Mouse (Mus musculus) megakaryocyte, embryonic 14.5 days (primary cell): Measurements from ENCODE around the gene Ush2a. TPM values are rescaled to one million over a fixed set of nuclear protein-coding genes. Genes with fewer than 3 reads are reported as not detected.

ENCODE experiments used
- H3K27me3 ChIP-seq: replicated peaks from 2 replicates; pipeline ENCODE3; 2012; ENCODE audit warnings: inconsistent platforms
- H3K36me3 ChIP-seq: replicated peaks from 2 replicates; pipeline ENCODE3; 2012; ENCODE audit warnings: low read length, inconsistent platforms, mixed read lengths
- H3K4me1 ChIP-seq: 2 replicates; pipeline ENCODE4 v1.6.1; 2012; ENCODE audit warnings: inconsistent platforms
- H3K4me3 ChIP-seq: replicated peaks from 2 replicates; pipeline ENCODE3; 2012; ENCODE audit warnings: moderate library complexity, mild to moderate bottlenecking, inconsistent platforms
- H3K9me3 ChIP-seq: 2 replicates; pipeline ENCODE4 v1.6.1; 2012; ENCODE audit warnings: inconsistent platforms
- FLI1 ChIP-seq: IDR thresholded peaks from 2 replicates; pipeline ENCODE4 v1.6.1; 2012; ENCODE audit warnings: low read length, inconsistent platforms, mixed read lengths
- GATA1 ChIP-seq: IDR thresholded peaks from 3 replicates; pipeline ENCODE4 v1.6.1; 2012; ENCODE audit warnings: mixed read lengths, low read length, inconsistent platforms, borderline replicate concordance
- polyA plus RNA-seq: library from polyadenylated mRNA; stranded (reverse); fragments of >175 nt; gene quantifications from 2 replicates; pipeline ENCODE4 v1.2.3, GENCODE M21; 2012; ENCODE audit warnings: low replicate concordance; ENCODE audit not compliant: insufficient read depth

Ush2a gene
- polyA plus RNA-seq, 1 experiment, result not detected

- Histone ChIP-seq H3K4me1 (peaks cover 10% of the 10 kb centered on the region), H3K27me3 (peaks cover 11% of the 10 kb centered on the region), H3K4me3 (no peak overlapping the region), H3K9me3 (peaks cover 3% of the 10 kb centered on the region; the same call in 1 of the 2 replicates), H3K36me3 (no peaks in the 10 kb centered on the region)
- no peak for TF ChIP-seq FLI1
- TF ChIP-seq GATA1, result no peak
Measured at GRCm38 (mm10) chr1:188656121-188656520, 394.3 kb downstream of the Ush2a start.

GRCm38 (mm10) chr1:188659159-188659558 is 397.3 kb downstream of the Ush2a start:
- H3K9me3 ChIP-seq, result peaks cover 3% of the 10 kb centered on the region; the same call in 1 of the 2 replicates
- peaks cover 11% of the 10 kb centered on the region for H3K4me1 ChIP-seq
- no peaks in the 10 kb centered on the region for H3K36me3 ChIP-seq
- H3K4me3 ChIP-seq, result no peak overlapping the region
- peaks cover 14% of the 10 kb centered on the region for H3K27me3 ChIP-seq
- no peak for TF ChIP-seq FLI1
- TF ChIP-seq GATA1, result no peak

- no peaks in the 10 kb centered on the region for H3K9me3 ChIP-seq
- H3K27me3 ChIP-seq, result peaks cover 14% of the 10 kb centered on the region
- H3K36me3 ChIP-seq, result no peaks in the 10 kb centered on the region
- H3K4me1 ChIP-seq, result peaks cover 11% of the 10 kb centered on the region
- TF ChIP-seq GATA1, result no peak
- TF ChIP-seq FLI1, result no peak
- peak overlapping the region; percentile 69 for H3K4me3 ChIP-seq
Measured at GRCm38 (mm10) chr1:188660339-188660738, 398.5 kb downstream of the Ush2a start.

- H3K4me3 ChIP-seq, result peak overlapping the region; percentile 69
- TF ChIP-seq FLI1 (no peak), GATA1 (no peak)
- H3K27me3 ChIP-seq, result peaks cover 14% of the 10 kb centered on the region
- no peaks in the 10 kb centered on the region for H3K36me3 ChIP-seq
- no peaks in the 10 kb centered on the region for H3K9me3 ChIP-seq
- peaks cover 11% of the 10 kb centered on the region for H3K4me1 ChIP-seq
Measured at GRCm38 (mm10) chr1:188660882-188661281, 399.1 kb downstream of the Ush2a start.

GRCm38 (mm10) chr1:188667460-188667859 is 405.6 kb downstream of the Ush2a start:
- Histone ChIP-seq H3K4me3 (no peak overlapping the region), H3K9me3 (no peaks in the 10 kb centered on the region), H3K27me3 (peaks cover 2% of the 10 kb centered on the region), H3K4me1 (peaks cover 4% of the 10 kb centered on the region), H3K36me3 (no peaks in the 10 kb centered on the region)
- no peak for TF ChIP-seq GATA1
- TF ChIP-seq FLI1, result no peak

GRCm38 (mm10) chr1:188668513-188668912 is 406.7 kb downstream of the Ush2a start:
- Histone ChIP-seq H3K9me3 (no peaks in the 10 kb centered on the region), H3K4me1 (peaks cover 4% of the 10 kb centered on the region), H3K4me3 (peak overlapping the region; percentile 71), H3K27me3 (peaks cover 2% of the 10 kb centered on the region), H3K36me3 (no peaks in the 10 kb centered on the region)
- TF ChIP-seq FLI1 (no peak), GATA1 (no peak)

GRCm38 (mm10) chr1:188672871-188673270 is 411.0 kb downstream of the Ush2a start:
- peaks cover 2% of the 10 kb centered on the region for H3K27me3 ChIP-seq

DNA sequence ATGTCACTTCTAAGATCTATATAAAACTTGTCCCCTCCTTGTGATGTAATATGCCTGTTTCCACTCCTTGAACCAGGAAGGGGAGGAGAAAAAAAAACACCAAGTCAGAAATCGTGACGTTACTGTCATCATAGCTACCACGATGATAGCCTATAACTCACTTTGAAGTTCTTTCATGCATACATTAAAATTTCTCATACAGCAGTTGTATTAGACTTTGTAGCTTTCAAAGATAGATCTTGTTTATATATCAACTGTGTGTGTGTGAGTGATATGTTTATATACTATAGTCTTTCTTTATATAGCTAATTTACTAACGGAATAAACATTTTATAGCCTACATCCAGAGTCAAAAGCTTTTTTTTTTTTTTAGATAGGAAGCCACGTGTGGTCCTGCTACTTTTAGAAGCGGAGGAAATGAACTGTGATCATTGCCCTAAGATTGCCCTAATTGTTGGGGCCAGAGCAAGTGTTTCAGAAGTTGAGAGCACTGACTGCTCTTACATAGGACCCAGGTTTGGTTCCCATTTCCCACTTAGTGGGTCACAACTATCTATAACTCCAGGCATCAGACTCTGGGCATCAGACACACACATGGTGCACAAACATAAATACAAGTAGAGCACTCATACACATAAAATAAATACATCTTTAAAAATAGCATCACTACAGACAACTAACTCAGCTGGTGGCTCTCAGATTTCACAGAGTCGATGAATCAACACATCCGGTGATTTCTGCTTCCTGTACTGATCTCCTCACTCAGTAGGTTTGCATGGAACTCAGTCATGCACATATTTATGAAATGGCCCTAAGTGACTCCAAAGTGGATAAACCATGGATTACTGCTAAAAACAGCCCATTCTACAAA is 413.1 kb downstream of the Ush2a start:
- Histone ChIP-seq H3K4me3 (no peak overlapping the region), H3K27me3 (no peaks in the 10 kb centered on the region), H3K9me3 (no peaks in the 10 kb centered on the region; the same call in 1 of the 2 replicates), H3K4me1 (peaks cover 24% of the 10 kb centered on the region), H3K36me3 (no peaks in the 10 kb centered on the region)
- TF ChIP-seq FLI1 (no peak), GATA1 (no peak)

More at GRCm38 (mm10) chr1:188672871-188673270, 411.0 kb downstream of the Ush2a start:
- no peak for TF ChIP-seq FLI1
- TF ChIP-seq GATA1, result no peak
- peaks cover 13% of the 10 kb centered on the region for H3K4me1 ChIP-seq
- H3K4me3 ChIP-seq, result no peak overlapping the region
- no peaks in the 10 kb centered on the region; the same call in 1 of the 2 replicates for H3K9me3 ChIP-seq
- H3K36me3 ChIP-seq, result no peaks in the 10 kb centered on the region

- H3K9me3 ChIP-seq, result no peaks in the 10 kb centered on the region; the same call in 1 of the 2 replicates
- no peak overlapping the region for H3K4me3 ChIP-seq
- no peaks in the 10 kb centered on the region for H3K36me3 ChIP-seq
- TF ChIP-seq GATA1 (no peak), FLI1 (no peak)
- H3K4me1 ChIP-seq, result peaks cover 24% of the 10 kb centered on the region
- H3K27me3 ChIP-seq, result no peaks in the 10 kb centered on the region
Measured at GRCm38 (mm10) chr1:188675511-188675863, 413.7 kb downstream of the Ush2a start.

DNA sequence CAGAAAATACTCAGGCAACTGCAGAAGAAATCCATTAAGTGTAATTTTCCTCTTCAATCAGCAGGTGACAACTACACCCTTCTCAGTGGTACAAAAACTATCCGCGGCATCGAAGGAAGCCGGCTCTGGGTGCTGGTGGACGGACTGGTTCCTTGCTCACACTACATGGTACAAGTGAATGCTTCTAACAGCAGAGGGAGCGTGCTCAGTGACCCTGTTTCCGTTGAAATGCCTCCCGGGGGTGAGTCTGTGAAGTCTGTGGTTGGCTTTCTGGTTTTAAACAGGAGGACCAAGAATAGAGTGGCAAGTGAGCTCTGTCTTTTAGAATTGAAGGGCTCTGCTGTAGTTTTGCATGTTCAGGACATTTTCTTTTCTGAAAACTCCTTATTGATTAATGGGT is 416.4 kb downstream of the Ush2a start:
- Histone ChIP-seq H3K9me3 (no peaks in the 10 kb centered on the region; the same call in 1 of the 2 replicates), H3K4me1 (peaks cover 24% of the 10 kb centered on the region), H3K4me3 (peak overlapping the region; percentile 57), H3K27me3 (no peaks in the 10 kb centered on the region), H3K36me3 (no peaks in the 10 kb centered on the region)
- TF ChIP-seq GATA1 (no peak), FLI1 (no peak)
